Mouse (Mus musculus): ENCODE results near the gene Hdac8.

Hdac8 gene

DNA sequence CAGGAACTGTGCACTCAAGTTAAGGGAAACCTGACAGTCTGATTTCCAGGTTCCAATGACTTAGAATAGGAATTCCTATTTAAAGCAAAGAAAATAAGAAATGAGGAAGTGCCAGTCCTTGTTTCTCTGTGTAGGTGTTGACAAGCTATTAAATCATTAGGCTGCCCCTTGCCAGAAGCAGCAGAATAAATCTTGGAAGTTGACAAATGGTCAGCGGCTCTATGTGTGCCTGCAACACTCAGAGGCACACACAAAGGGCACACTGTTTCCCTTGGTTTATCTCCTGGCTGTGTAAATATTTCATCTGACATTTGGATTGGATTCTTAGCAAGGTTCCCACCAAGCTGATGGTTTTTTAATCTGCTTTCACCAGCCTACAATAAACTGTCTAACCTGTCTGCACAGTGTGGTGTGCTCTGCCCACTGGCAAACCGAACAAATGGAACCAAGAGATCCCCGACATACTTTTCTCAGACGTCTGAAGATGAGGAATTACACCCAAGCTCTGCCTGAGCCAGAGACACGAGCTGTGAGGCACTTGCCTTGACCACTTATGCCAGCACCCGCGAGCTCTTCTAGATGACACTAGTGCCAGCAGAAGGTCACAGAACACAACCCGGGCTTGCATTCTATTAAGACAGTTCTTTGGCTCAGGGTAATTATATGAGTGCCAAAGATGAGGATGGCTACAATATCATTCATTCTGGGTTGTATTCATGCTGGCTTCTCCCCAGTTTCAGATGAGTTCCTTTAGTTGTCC is 165.6 kb downstream of the Hdac8 start:
- DNase-seq, result no peak

DNA sequence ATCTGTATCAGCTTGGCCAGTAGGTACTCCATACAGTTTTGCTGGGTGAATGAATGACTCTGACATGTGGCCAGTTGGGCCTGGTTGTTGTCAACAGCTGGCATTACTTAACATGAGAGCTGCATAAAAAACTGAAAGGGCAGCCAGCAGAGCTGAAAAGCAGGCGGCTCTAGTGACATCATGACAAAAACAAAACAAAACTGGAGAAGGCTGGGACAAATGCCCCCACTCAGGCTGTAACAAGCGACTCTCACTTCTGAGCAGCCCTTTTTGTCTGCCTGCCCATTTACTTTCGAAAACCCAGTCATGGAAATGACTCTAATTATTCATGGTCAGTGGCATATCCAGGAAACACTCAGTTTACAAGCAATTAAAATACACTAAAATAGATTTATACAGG is 185.5 kb downstream of the Hdac8 start:
- DNase-seq, result peak; percentile 15

DNA sequence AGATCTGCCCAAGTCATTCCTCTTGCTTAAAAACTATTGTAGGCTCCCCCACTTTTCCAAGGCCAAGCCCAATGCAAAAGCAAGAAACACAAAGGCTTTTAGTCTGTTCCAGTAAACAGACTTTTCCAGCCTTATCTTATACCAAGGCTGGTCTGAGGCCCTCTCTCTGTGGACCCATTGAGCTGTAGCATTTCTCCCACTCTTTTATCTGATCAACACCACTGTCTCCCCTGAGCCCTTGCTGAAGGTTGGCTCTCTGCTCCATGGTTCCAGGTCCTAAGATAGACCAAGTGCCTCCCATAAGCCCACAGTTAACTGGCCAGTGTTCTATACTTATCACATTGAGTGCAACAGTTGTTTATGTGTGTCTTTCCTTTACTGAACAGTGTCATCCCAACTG is 185.9 kb downstream of the Hdac8 start:
- DNase-seq, result no peak

DNA sequence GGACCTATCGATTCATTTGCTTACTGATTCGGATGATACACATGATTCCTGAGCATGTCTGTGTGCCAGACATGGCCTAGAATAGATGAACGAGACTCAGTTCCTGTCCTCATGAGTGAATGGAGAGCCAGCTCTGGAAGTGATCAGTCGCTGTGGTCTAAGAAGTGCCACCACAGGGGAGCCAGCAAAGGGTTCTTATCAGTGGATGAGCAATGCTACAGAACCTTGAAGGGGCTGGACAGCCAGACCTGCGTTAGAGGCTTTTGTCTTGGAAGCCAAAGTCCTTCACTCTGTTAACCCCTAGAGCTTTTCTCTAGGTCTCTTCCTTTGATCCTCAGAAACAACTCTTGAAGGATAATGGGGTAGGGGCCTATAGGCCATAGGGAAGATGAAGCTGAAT is 186.4 kb downstream of the Hdac8 start:
- no peak for DNase-seq

DNA sequence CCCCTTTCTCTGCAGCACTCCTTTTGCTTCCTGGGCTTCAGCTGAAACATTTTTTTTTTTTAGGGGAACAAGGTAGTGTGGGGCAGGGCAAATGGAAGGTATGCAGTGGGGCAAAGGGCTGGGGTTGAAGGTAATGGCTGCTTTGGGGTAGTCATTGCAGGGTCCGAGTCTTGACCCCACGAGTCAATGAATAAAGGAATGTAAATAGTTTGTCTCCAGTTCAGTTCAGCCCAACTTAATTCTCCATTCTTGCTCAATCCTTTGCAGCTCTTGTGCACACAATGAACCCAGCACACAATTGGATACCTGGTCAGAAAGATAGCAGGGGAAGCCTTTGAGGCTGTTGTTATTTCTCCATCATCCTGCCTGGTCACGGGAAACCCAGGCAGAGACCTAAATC is 194.0 kb downstream of the Hdac8 start:
- DNase-seq, result no peak

DNA sequence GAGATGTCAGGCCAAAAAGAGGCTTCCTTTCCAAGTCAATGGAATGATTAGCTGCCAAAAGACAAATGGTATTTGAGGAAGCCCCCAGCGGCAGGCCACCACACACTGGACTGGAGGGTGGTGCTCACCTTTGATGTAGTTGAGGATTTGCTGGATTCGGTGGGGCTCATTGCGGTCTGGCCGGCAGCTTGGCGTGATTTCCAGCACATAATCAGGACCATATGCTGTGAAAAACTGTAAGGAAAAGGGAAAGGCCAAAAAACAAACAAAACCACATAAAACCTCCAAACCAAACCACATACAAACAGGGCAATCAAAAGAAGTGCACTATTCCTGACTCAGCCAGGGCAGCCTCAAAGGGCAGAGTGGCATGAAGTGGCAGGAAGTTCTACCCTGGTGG is 197.6 kb downstream of the Hdac8 start:
- no peak for DNase-seq

DNA sequence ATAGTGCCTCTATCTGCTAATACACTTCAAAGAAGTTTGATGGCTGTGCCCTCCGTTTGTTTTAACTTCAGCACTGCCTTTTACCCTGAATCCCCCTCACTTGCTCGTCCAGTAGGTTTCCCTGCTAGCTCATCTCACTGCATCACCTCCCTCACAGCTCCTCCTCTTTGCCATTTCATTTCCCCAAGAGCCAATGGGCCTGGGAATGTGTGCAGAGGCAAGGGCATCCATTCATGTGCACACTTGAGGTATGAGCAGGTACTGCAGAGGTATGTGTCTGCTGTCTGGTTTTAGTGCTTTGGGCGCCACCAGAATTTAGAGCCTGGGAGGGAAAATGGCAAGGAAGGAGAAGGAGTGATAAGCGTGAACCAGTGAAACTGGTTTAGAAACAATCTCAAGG is 199.4 kb downstream of the Hdac8 start:
- DNase-seq, result no peak

DNA sequence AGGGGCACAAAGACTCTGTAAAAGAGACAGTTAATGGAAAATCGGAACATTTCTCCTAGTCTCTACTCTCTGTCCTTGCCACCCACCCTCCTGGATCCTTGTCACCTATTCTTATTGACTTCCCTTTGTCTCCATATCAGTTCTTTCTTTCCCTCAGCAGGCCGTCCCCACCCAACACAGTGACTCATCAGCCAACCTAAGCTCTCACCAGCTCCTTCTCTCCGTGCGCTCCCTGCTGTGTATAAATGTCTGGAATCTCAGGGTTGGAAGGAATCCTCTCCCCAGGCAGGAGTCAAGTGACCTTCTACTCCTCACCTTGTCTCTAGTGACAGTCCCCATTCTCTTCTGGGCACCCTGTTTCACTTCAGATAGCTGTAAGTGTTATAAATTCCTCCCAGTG is 200.2 kb downstream of the Hdac8 start:
- DNase-seq, result no peak

DNA sequence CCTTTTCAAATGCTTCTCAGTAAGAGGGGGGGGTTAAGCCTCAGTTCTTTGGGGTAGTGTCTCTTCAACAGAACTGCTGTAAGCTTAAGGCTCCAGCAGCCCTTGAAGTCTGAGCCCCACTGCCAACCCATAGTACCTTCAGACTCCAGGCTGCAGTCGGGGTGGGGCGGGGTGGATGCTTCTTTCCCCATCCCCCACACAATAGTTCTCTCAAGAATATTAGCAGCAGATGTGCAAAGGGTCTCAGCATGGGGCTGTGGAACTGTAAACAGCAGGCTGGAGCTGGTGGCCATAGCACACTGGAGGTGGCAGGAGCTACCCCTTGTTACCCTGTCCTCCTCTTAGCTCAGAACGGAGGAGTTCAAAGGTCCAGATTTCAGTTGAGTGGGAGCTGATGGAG is 202.7 kb downstream of the Hdac8 start:
- DNase-seq, result no peak

DNA sequence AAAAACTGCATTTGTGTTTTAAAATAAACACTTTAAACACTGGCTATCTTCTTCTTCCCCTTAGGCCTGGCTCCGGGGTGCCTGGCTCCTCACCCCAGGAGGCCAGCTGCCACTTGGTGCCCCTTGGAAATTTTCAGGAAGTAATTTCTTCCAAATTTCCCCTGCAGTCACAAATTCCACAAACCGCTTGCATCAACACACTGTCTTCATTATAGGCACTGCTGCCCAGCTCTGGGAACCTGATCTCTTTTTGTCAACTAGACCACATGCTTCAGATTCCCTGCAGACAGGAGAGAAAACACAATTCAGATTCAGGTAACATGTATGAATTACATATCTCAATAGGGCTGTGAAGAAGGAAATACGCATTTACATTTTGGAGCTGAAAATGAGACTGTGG is 220.3 kb downstream of the Hdac8 start:
- no peak for DNase-seq

DNA sequence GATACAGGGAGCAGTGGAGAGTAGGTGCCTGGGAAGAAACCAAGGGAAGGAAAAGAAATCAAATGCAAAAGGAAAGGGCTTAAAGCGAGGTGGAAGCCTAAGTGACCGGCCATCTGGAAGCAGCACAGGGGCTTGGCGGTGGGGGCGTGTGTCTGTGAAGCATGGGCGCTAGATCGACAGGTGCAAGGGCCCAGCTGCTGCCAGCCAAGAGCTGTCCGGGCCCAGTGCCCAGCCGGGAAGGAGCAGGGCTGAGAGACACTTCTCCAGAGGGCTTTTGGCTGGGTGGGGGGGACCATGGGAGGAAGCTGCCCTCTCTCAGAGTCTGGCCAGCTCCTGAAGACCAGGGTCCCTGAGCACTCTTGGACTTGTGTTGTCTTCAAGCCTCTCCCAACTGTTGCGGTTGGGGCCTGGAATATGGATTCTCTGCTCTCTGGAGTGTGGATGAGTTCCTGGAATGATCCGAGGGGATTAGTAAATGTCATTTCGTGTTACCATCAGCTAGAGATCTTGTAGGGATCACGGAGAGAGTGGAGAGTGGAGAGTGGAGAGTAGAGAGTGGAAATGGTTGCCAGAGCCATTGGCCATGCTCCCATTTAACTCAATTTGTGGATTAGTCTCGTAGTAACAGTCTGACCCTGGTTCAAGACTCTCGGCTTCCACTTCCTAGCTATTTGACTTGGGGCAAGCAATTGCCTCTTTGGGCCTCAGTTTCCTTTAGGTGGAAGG is 242.4 kb downstream of the Hdac8 start:
- no peak for DNase-seq

DNA sequence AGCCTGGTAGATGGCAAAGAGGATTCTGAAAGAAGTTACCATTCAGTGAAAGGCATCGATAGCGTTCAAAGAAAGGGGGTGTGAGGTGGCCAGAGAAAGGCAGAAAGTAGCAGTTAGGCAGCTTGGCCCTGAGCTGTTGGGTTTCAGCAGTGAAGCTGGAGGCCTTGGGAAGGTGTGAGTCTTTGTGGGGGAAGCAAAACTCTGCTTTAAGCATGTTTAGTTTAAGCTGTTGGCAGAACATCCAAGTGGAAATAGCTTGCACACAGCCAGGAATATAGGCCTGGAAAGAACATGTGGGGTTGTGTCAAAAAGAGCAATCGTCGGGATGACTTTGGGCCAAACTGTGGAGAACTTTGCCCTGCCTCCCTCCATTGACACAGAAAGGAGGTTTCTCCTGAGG is 245.4 kb downstream of the Hdac8 start:
- DNase-seq, result no peak

DNA sequence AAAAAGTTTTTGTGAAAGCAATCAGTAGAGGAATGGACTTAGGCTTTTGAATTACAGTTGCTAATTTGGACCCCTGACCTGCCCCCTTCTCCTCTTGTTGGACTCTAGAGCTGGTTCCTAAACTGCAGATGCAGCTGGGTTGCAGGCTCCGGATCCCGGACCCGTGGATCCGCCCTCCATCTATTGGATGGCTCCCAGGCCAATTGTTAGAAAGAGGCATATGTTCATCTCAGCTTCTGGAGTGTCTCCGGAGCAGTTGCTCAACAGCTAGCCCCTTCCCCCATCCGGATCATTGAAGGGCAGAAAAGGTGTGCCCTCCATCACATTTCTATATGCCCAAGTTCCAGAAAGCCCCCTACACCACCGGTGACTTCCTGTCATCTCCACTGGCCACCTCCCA is 251.3 kb downstream of the Hdac8 start:
- DNase-seq, result peak; percentile 8

DNA sequence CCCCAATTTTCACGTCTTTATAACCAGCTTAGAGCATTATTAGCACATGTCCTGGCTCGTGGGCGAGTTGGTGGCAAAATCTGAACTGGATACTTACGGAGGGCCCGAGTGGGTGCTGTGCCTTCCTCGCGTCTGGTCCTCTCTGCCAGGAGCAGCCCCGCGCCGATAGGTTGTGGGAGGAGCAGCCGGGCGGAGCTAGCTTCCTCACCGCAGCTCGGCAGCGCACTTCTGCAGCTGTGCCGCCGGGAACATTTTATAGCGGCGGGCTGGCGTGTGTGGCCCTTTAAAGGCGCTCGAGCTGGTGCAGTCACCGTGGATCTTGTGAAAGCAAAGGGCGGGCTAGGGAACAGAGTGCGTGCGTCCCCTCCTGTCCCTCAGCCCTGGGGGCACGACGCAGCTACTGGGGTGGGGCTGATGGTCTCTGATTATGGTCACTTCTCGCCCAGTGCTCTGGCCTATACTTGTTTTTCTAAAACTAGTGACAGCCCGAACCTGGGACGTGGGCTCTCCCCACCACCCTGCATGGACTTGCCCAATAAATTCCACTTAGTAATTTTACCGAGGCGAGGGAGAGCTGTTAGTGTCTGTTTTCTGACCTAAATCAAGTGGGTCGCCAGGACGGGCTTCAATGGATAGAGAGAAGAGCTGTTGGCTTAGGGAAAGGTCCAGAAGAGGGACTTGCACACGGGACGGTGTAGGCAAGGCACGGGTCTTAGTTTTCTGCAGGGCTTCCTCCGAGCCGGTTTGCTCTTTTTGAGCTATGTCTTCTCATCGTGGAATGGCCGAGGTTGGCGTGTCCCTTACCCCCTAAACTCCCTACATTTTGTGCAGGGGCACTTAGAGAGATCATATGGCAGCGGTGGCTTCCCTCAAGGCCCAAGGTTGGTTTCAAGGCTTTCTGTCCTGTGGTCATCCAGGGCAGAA is 253.0 kb downstream of the Hdac8 start, which contains the start of gene Cited1:
TSS of gene Cited1 (minus strand) at position 245 of the 924 bp plus-strand sequence.
- peak; percentile 54 for DNase-seq

DNA sequence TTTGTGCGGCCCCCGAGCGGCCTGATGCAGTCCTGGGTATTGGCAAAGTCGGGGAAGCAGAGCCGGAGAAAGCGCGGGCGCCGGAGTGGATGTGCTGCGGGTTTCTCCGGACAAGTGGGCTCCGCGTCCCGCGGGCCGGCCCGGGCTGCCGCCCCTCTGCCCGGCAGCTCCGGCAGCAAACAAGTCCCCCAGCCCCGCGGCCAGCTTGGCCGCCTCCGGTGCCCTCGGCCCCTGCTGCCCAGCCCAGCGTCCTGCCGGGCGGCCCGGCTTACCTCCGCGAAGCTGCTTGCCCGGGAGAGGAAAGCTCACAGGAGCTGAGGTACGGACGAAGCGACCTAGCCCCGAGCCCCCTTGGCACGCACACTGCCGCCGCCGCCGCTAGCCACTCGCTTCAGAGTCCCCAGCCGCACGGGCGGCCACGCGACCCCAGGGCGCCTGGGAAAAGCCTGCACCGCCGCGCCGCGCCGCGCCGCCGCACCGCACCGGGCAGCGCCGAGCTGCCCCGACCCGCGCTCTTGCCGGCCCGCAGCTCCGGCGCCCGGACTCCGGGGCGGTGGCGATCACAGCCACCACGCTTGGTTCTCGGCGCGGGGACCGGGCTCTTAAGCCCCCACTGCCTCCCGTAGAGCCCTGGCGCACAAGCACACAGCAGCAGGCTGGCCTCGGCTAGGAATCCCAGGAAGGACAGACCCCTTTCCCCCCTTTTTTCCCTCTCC is 253.8 kb downstream of the Hdac8 start:
- no peak for DNase-seq

DNA sequence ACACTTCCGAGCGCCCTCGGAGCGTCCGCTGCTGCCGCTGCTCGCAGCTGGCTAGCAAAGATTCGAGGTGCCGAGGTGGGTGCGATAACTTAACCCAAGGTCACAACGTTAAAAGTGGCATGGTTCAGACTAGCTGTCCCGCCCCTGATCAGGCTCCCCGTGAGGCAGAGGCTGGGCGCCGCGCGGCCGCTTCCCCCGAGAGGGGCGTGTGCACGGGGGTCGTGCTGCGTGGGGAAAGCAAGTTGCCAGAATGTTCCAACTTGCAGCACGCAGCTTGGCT is 254.3 kb downstream of the Hdac8 start:
- DNase-seq, result no peak

DNA sequence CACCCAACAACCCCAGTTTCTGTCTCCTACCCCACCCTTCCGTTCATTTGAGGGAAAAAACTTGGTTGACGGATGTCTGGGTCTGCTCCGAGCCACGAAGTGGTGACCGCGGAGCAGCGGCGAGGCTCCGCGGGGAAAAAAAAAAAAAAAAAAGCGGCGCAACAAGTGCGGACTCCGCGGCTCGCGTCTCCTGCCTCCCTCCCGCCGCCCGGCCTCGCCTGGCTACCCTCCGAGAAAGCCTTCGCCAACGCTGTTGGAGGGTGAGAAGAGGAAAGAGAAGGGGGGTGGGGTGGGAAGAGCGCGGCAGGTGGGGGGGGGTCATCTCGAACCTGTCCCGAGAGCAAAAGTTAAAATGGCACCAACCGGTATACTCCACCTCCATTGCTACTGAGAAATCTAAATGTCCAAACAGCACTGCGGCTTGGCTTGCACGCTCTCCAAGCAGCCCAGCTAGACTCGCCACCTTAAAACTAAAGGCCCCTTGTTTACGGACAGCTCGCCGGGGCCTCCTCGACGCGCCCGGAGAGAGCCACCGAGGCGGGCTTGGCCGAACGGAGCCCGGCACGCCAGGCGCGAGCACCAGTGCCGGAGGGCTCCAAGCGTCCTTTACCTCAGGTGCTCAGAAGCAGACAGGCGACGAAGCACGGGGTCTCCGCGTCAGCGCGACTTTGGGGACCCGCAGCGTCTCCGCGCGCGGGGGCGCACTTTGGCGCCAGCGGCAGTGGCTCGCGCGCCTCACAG is 254.8 kb downstream of the Hdac8 start:
- no peak for DNase-seq

DNA sequence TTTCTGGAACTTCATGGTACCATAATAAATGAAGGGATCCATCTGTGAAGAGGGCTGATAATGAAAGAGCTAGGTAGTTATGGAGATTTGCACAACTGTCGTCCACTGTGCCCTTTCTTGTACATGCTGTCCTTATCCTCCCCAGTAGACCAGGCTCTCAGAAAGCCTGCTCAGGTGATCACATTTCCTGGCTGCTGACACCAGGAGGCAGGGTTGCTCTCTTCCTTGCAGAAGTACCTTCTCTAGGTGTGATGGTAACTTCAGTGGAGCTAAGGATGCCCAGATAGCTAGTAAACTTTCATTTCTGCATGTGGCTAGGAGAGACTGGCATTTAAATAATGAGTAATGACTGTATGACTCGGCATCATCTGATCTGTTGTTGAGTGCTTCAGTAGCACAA is 260.8 kb downstream of the Hdac8 start:
- DNase-seq, result no peak
